Mouse (Mus musculus) neural tube, embryonic 12.5 days (tissue): ENCODE data around the gene Poc1b. TPM values are rescaled to one million over a fixed set of nuclear protein-coding genes. Genes with fewer than 3 reads are reported as not detected.
"Not testable (repeated sequence)": the region's sequence is repeated elsewhere in the genome, so short reads cannot be mapped to it uniquely, and the experiment has no call there.

Experiments used
- ATAC-seq: fragments of 200-750 bp; cut with Nextera tagmentation; 2 replicates; pipeline ENCODE4 v1.8.0; 2017; ENCODE audit warnings: low read depth, mild to moderate bottlenecking, moderate TSS enrichment, moderate library complexity; ENCODE audit not compliant: low FRiP score
- H3K27ac ChIP-seq: fragments of 300-500 bp; sonication (generic); 2 replicates; pipeline ENCODE4 v1.5.1; 2016
- H3K27me3 ChIP-seq: fragments of 300-500 bp; sonication (generic); replicated peaks from 2 replicates; pipeline ENCODE4 v1.6.1; 2016; ENCODE audit warnings: mild to moderate bottlenecking
- H3K36me3 ChIP-seq: fragments of 300-500 bp; sonication (generic); 2 replicates; pipeline ENCODE4 v1.6.1; 2016; ENCODE audit warnings: mild to moderate bottlenecking
- H3K4me1 ChIP-seq: fragments of 300-500 bp; sonication (generic); 2 replicates; pipeline ENCODE4 v1.6.1; 2016
- H3K4me2 ChIP-seq: fragments of 300-500 bp; sonication (generic); replicated peaks from 2 replicates; pipeline ENCODE4 v1.6.1; 2016; ENCODE audit warnings: mild to moderate bottlenecking
- H3K4me3 ChIP-seq: fragments of 300-500 bp; sonication (generic); 2 replicates; pipeline ENCODE4 v1.5.1; 2016
- H3K9ac ChIP-seq: fragments of 300-500 bp; sonication (generic); 2 replicates; pipeline ENCODE4 v1.6.1; 2016; ENCODE audit warnings: mild to moderate bottlenecking
- H3K9me3 ChIP-seq: fragments of 300-500 bp; sonication (generic); 2 replicates; pipeline ENCODE4 v1.6.1; 2016; ENCODE audit warnings: mild to moderate bottlenecking
- WGBS: fragments of 180-500 bp; shearing (Covaris S2); methylation state at CpG from one replicate; pipeline ENCODE4 v1.1.7; 2016; 5-methylcytosine and 5-hydroxymethylcytosine counted together
- polyA plus RNA-seq: library from polyadenylated mRNA; unstranded; fragments of >200 nt; fragmentation: Nextera tagmentation; extraction: Ambion mirVana; gene quantifications from 2 replicates; pipeline ENCODE4 v1.2.1, GENCODE M21; 2016

Poc1b gene
- polyA plus RNA-seq, 1 experiment from 2014 or later, result 21.9 TPM

- peaks cover 20% of the 10 kb centered on the region for H3K36me3 ChIP-seq
- no peak for ATAC-seq
- no peaks in the 10 kb centered on the region for H3K27me3 ChIP-seq
- no peak overlapping the region for H3K4me2 ChIP-seq
- no peak overlapping the region for H3K27ac ChIP-seq
- 75% methylated on average over 5 of the region's 5 CpGs for WGBS
- no peak overlapping the region for H3K9ac ChIP-seq
- peaks cover 3% of the 10 kb centered on the region; the same call in 1 of the 2 replicates for H3K4me1 ChIP-seq
- H3K4me3 ChIP-seq, result no peak overlapping the region
- H3K9me3 ChIP-seq, result no peaks in the 10 kb centered on the region
These were observed 29.5 kb downstream of the Poc1b start for GRCm38 (mm10) chr10:99136337-99136736.

- Histone ChIP-seq H3K4me3 (no peak overlapping the region), H3K9ac (no peak overlapping the region), H3K9me3 (no peaks in the 10 kb centered on the region), H3K27me3 (no peaks in the 10 kb centered on the region), H3K36me3 (peaks cover 14% of the 10 kb centered on the region), H3K27ac (no peak overlapping the region), H3K4me1 (no peaks in the 10 kb centered on the region), H3K4me2 (no peak overlapping the region)
- no peak for ATAC-seq
- 85% methylated on average over 8 of the region's 8 CpGs for WGBS
These were observed 38.8 kb downstream of the Poc1b start for GRCm38 (mm10) chr10:99145611-99146010.

GRCm38 (mm10) chr10:99146596-99146995 lies 39.8 kb downstream of the Poc1b start:
- Histone ChIP-seq H3K4me3 (no peak overlapping the region), H3K27ac (no peak overlapping the region), H3K9ac (no peak overlapping the region), H3K36me3 (peaks cover 14% of the 10 kb centered on the region), H3K4me1 (no peaks in the 10 kb centered on the region), H3K4me2 (no peak overlapping the region), H3K27me3 (no peaks in the 10 kb centered on the region), H3K9me3 (no peaks in the 10 kb centered on the region)
- no peak for ATAC-seq
- WGBS, result 95% methylated on average over 8 of the region's 8 CpGs

GRCm38 (mm10) chr10:99150016-99150415 lies 43.2 kb downstream of the Poc1b start:
- WGBS, result 95% methylated on average over 6 of the region's 6 CpGs
- Histone ChIP-seq H3K27me3 (no peaks in the 10 kb centered on the region), H3K9me3 (no peaks in the 10 kb centered on the region), H3K4me2 (no peak overlapping the region), H3K4me1 (no peaks in the 10 kb centered on the region), H3K9ac (no peak overlapping the region), H3K4me3 (no peak overlapping the region), H3K36me3 (peaks cover 11% of the 10 kb centered on the region), H3K27ac (no peak overlapping the region)
- ATAC-seq, result no peak

- H3K9me3 ChIP-seq, result no peaks in the 10 kb centered on the region
- 96% methylated on average over 1 of the region's 1 CpGs for WGBS
These were observed 44.7 kb downstream of the Poc1b start for GRCm38 (mm10) chr10:99151580-99151979.

GRCm38 (mm10) chr10:99152063-99152462 lies 45.2 kb downstream of the Poc1b start:
- no peak for ATAC-seq
- Histone ChIP-seq H3K27ac (no peak overlapping the region), H3K36me3 (peaks cover 11% of the 10 kb centered on the region), H3K27me3 (no peaks in the 10 kb centered on the region), H3K9me3 (no peaks in the 10 kb centered on the region), H3K4me2 (no peak overlapping the region), H3K4me1 (no peaks in the 10 kb centered on the region), H3K9ac (no peak overlapping the region), H3K4me3 (no peak overlapping the region)
- 91% methylated on average over 6 of the region's 6 CpGs for WGBS

More at GRCm38 (mm10) chr10:99151580-99151979, 44.7 kb downstream of the Poc1b start:
- Histone ChIP-seq H3K4me1 (no peaks in the 10 kb centered on the region), H3K27me3 (no peaks in the 10 kb centered on the region), H3K9ac (no peak overlapping the region), H3K4me2 (no peak overlapping the region), H3K27ac (no peak overlapping the region), H3K4me3 (no peak overlapping the region), H3K36me3 (peaks cover 11% of the 10 kb centered on the region)
- no peak for ATAC-seq

GRCm38 (mm10) chr10:99154635-99155034 lies 47.8 kb downstream of the Poc1b start:
- H3K9me3 ChIP-seq, result no peaks in the 10 kb centered on the region
- WGBS, result 90% methylated on average over 8 of the region's 8 CpGs
- ATAC-seq, result no peak
- no peak overlapping the region for H3K4me2 ChIP-seq
- H3K4me1 ChIP-seq, result no peaks in the 10 kb centered on the region
- no peak overlapping the region for H3K27ac ChIP-seq
- H3K36me3 ChIP-seq, result peaks cover 7% of the 10 kb centered on the region
- no peak overlapping the region for H3K9ac ChIP-seq
- H3K27me3 ChIP-seq, result no peaks in the 10 kb centered on the region
- H3K4me3 ChIP-seq, result no peak overlapping the region

- no peak overlapping the region for H3K4me2 ChIP-seq
- WGBS, result 90% methylated on average over 5 of the region's 5 CpGs
- no peak overlapping the region for H3K4me3 ChIP-seq
- ATAC-seq, result no peak
- H3K36me3 ChIP-seq, result peaks cover 5% of the 10 kb centered on the region
- H3K27ac ChIP-seq, result no peak overlapping the region
- no peak overlapping the region for H3K9ac ChIP-seq
- H3K4me1 ChIP-seq, result no peaks in the 10 kb centered on the region
- H3K9me3 ChIP-seq, result no peaks in the 10 kb centered on the region
- no peaks in the 10 kb centered on the region for H3K27me3 ChIP-seq
These were observed 50.0 kb downstream of the Poc1b start for GRCm38 (mm10) chr10:99156808-99157207.

- H3K4me1 ChIP-seq, H3K27me3 ChIP-seq, H3K36me3 ChIP-seq, ATAC-seq, H3K27ac ChIP-seq, H3K4me3 ChIP-seq, H3K4me2 ChIP-seq, H3K9me3 ChIP-seq, H3K9ac ChIP-seq: not testable (repeated sequence)
- 95% methylated on average over 10 of the region's 10 CpGs for WGBS
These were observed 50.9 kb downstream of the Poc1b start for GRCm38 (mm10) chr10:99157697-99158096.

GRCm38 (mm10) chr10:99161987-99162582 lies 55.2 kb downstream of the Poc1b start:
- ATAC-seq, result 0 out of 2 replicates have a peak, but pooled peaks have one; percentile 30
- 42% methylated on average over 8 of the region's 8 CpGs for WGBS

GRCm38 (mm10) chr10:99163002-99163401 lies 56.2 kb downstream of the Poc1b start:
- no peak overlapping the region for H3K4me2 ChIP-seq
- ATAC-seq, result no peak
- H3K9ac ChIP-seq, result no peak overlapping the region
- no peak overlapping the region for H3K4me3 ChIP-seq
- peaks cover 5% of the 10 kb centered on the region; the same call in 1 of the 2 replicates for H3K36me3 ChIP-seq
- no peaks in the 10 kb centered on the region; the same call in 1 of the 2 replicates for H3K4me1 ChIP-seq
- WGBS, result 84% methylated on average over 5 of the region's 5 CpGs
- H3K9me3 ChIP-seq, result no peaks in the 10 kb centered on the region
- H3K27ac ChIP-seq, result no peak overlapping the region
- H3K27me3 ChIP-seq, result no peaks in the 10 kb centered on the region

More at GRCm38 (mm10) chr10:99161987-99162582, 55.2 kb downstream of the Poc1b start:
- Histone ChIP-seq H3K4me2 (no peak overlapping the region), H3K4me3 (no peak overlapping the region), H3K9ac (no peak overlapping the region), H3K27me3 (no peaks in the 10 kb centered on the region), H3K4me1 (no peaks in the 10 kb centered on the region; the same call in 1 of the 2 replicates), H3K36me3 (peaks cover 5% of the 10 kb centered on the region; the same call in 1 of the 2 replicates), H3K9me3 (no peaks in the 10 kb centered on the region), H3K27ac (no peak overlapping the region)

GRCm38 (mm10) chr10:99164871-99165477 lies 58.1 kb downstream of the Poc1b start:
- ATAC-seq, result peak; percentile 67
- Histone ChIP-seq H3K27me3 (no peaks in the 10 kb centered on the region), H3K9me3 (no peaks in the 10 kb centered on the region), H3K27ac (no peak overlapping the region), H3K4me1 (no peaks in the 10 kb centered on the region; the same call in 1 of the 2 replicates), H3K4me3 (no peak overlapping the region), H3K4me2 (no peak overlapping the region; the same call in 1 of the 2 replicates), H3K36me3 (peaks cover 4% of the 10 kb centered on the region; the same call in 1 of the 2 replicates), H3K9ac (no peak overlapping the region)
- WGBS, result 31% methylated on average over 13 of the region's 13 CpGs
